Mouse (Mus musculus) testis, adult 2 months (tissue): ENCODE measurements around the gene Sema4d.

ENCODE experiments used
- CTCF ChIP-seq: fragments of 200-500 bp; IDR thresholded peaks from 2 replicates; pipeline ENCODE4 v1.5.1; 2012; ENCODE audit warnings: low read depth, mild to moderate bottlenecking, inconsistent platforms, low read length, moderate library complexity; ENCODE audit not compliant: control insufficient read depth, insufficient read depth, insufficient replicate concordance
- POLR2A ChIP-seq: fragments of 200-500 bp; IDR thresholded peaks from 2 replicates; pipeline ENCODE4 v1.6.1; 2012; ENCODE audit warnings: low read depth, mild to moderate bottlenecking, inconsistent platforms, low read length, moderate library complexity; ENCODE audit not compliant: control insufficient read depth

GRCm38 (mm10) chr13:51777048-51777737, 16.4 kb downstream of the Sema4d start:
- TF ChIP-seq POLR2A: no peak
- TF ChIP-seq CTCF: no peak
